Mouse (Mus musculus) cerebellum, adult 2 months (tissue): Measurements from ENCODE around the gene Nup205.

Experiments
- CTCF ChIP-seq: fragments of 200-500 bp; IDR thresholded peaks from 2 replicates; pipeline ENCODE4 v1.5.1; 2011; ENCODE audit warnings: low read depth, mild to moderate bottlenecking, control low read depth, low read length, moderate library complexity, borderline replicate concordance; ENCODE audit not compliant: insufficient read depth
- POLR2A ChIP-seq: fragments of 200-500 bp; IDR thresholded peaks from 2 replicates; pipeline ENCODE4 v1.6.1; 2011; ENCODE audit warnings: low read length, control low read depth, borderline replicate concordance; ENCODE audit not compliant: insufficient read depth

DNA sequence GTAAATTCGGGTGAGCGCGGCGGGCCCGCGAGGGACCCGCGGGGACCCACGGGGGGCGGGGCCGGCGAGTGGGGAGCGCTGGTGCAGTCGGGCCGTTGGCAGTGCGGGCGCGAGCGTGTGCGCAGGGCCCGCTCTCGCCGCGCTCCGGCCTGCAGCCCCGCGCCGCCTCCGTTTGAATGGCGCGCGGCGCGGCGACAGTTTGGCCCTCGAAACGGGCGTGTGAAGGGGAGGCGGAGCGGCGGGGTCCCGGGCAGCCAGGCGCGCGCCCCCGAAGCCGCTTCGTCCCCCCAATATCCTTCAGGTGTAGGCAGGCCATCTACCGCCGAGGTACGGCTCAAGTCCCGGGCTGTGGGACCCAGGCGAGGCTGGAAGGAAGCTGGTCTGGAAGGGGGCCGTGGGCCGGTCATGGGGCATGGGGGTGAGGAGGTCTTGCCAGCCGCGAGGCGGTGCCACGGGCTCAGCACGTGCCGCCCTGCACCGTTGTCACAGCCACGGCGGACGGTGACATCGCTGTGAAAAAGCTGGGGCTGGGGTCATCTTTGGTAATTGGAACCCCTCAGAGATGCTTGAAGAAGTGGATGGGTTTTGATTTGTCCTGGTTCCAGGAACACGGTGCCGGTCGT, 540 bp downstream of the Nup205 start:
- TF ChIP-seq POLR2A (no peak), CTCF (no peak)
